Mouse (Mus musculus) C2C12 (cell line): ENCODE measurements around the gene Cluap1. TPM values are rescaled to one million over a fixed set of nuclear protein-coding genes. Genes with fewer than 3 reads are reported as not detected.

Source experiments
- H3K27me3 ChIP-seq: one replicate; pipeline ENCODE4 v1.6.1; 2011; ENCODE audit not compliant: control insufficient read depth, insufficient read depth, insufficient read length
- H3K36me3 ChIP-seq: one replicate; pipeline ENCODE4 v1.6.1; 2011; ENCODE audit not compliant: control insufficient read depth, insufficient read depth
- H3K4me3 ChIP-seq: one replicate; pipeline ENCODE4 v1.5.1; 2011; ENCODE audit warnings: mild to moderate bottlenecking, control low read depth; ENCODE audit not compliant: poor library complexity, insufficient read depth, severe bottlenecking
- H3K79me2 ChIP-seq: one replicate; pipeline ENCODE4 v1.6.1; 2011; ENCODE audit not compliant: control insufficient read depth, insufficient read depth
- H3K79me3 ChIP-seq: one replicate; pipeline ENCODE4 v1.6.1; 2011; ENCODE audit warnings: low read depth, control low read depth
- H3ac ChIP-seq: one replicate; pipeline ENCODE3; 2011; ENCODE audit warnings: low read depth; ENCODE audit not compliant: control insufficient read depth, insufficient read length
- CEBPB ChIP-seq: IDR thresholded peaks from one replicate; pipeline ENCODE4 v1.6.1; 2011; ENCODE audit warnings: low read depth, mild to moderate bottlenecking, control low read depth, moderate library complexity
- CTCF ChIP-seq: IDR thresholded peaks from one replicate; pipeline ENCODE4 v1.5.1; 2011; ENCODE audit not compliant: control insufficient read depth, insufficient read depth, insufficient read length
- FOSL1 ChIP-seq: IDR thresholded peaks from one replicate; pipeline ENCODE4 v1.8.0; 2011; ENCODE audit warnings: mild to moderate bottlenecking, low read length; ENCODE audit not compliant: poor library complexity, insufficient read depth, severe bottlenecking
- MAX ChIP-seq: IDR thresholded peaks from one replicate; pipeline ENCODE4 v1.6.1; 2011; ENCODE audit warnings: mild to moderate bottlenecking, control low read depth
- MYOD1 ChIP-seq: IDR thresholded peaks from one replicate; pipeline ENCODE4 v1.6.1; 2011; ENCODE audit warnings: low read depth; ENCODE audit not compliant: control insufficient read depth, insufficient read length
- MYOG ChIP-seq: IDR thresholded peaks from one replicate; pipeline ENCODE4 v1.6.1; 2011; ENCODE audit not compliant: control insufficient read depth, insufficient read length; ENCODE audit errors: extremely low read depth
- USF1 ChIP-seq: IDR thresholded peaks from one replicate; pipeline ENCODE4 v1.6.1; 2011; ENCODE audit warnings: low read depth, mild to moderate bottlenecking, control low read depth, moderate library complexity
- microRNA-seq: library from miRNA; unstranded; fragments of <30 nt; microRNA quantifications from one replicate; pipeline ENCODE4, GENCODE M21; 2019; ENCODE audit warnings: borderline microRNAs expressed
- polyA plus RNA-seq: library from polyadenylated mRNA; unstranded; fragments of >200 nt; fragmentation: generic; extraction: Trizol; gene quantifications from one replicate; pipeline ENCODE4 v1.2.1, GENCODE M21; 2012; ENCODE audit warnings: missing spikeins

The Cluap1 gene
- polyA plus RNA-seq, 1 experiment, result 7.7 TPM

GRCm38 (mm10) chr16:3975658-3976057 lies 67.1 kb downstream of the Cluap1 start:
- Histone ChIP-seq H3K79me2 (no peaks in the 10 kb centered on the region), H3K36me3 (peaks cover 16% of the 10 kb centered on the region), H3K27me3 (no peaks in the 10 kb centered on the region), H3K79me3 (no peaks in the 10 kb centered on the region), H3K4me3 (no peak overlapping the region), H3ac (no peak overlapping the region)
- TF ChIP-seq CEBPB (no peak), USF1 (no peak), CTCF (no peak), FOSL1 (no peak), MAX (no peak), MYOD1 (no peak), MYOG (no peak)

GRCm38 (mm10) chr16:3976251-3976671 lies 67.7 kb downstream of the Cluap1 start, which contains the start of gene Nlrc3:
Gene Nlrc3 (minus strand): TSS chr16:3976632.
- no peak for TF ChIP-seq MYOG
- TF ChIP-seq USF1, result no peak
- Histone ChIP-seq H3K36me3 (peaks cover 22% of the 10 kb centered on the region), H3K79me3 (no peaks in the 10 kb centered on the region), H3K27me3 (no peaks in the 10 kb centered on the region), H3K79me2 (no peaks in the 10 kb centered on the region), H3ac (no peak within 1 kb of the TSS), H3K4me3 (no peak within 1 kb of the TSS)

- Histone ChIP-seq H3K79me2 (no peaks in the 10 kb centered on the region), H3K27me3 (no peaks in the 10 kb centered on the region), H3K4me3 (no peak overlapping the region), H3K36me3 (peaks cover 26% of the 10 kb centered on the region), H3ac (no peak overlapping the region), H3K79me3 (no peaks in the 10 kb centered on the region)
- TF ChIP-seq MYOD1, result no peak
- no peak for TF ChIP-seq FOSL1
- TF ChIP-seq MAX, result no peak
Measured at GRCm38 (mm10) chr16:3976712-3977111, 68.1 kb downstream of the Cluap1 start.

- Histone ChIP-seq H3K27me3 (no peaks in the 10 kb centered on the region), H3ac (no peak overlapping the region), H3K4me3 (no peak overlapping the region), H3K36me3 (peaks cover 71% of the 10 kb centered on the region), H3K79me2 (no peaks in the 10 kb centered on the region), H3K79me3 (no peaks in the 10 kb centered on the region)
- TF ChIP-seq CEBPB, result no peak
- no peak for TF ChIP-seq MYOD1
- TF ChIP-seq CTCF, result no peak
- no peak for TF ChIP-seq FOSL1
- no peak for TF ChIP-seq MYOG
- no peak for TF ChIP-seq USF1
- no peak for TF ChIP-seq MAX
Measured at GRCm38 (mm10) chr16:3982173-3982572, 73.6 kb downstream of the Cluap1 start.

- H3K79me3 ChIP-seq, result no peaks in the 10 kb centered on the region
- no peak for TF ChIP-seq CTCF
- no peak for TF ChIP-seq FOSL1
- TF ChIP-seq MAX, result no peak
- TF ChIP-seq MYOG, result no peak
- no peak for TF ChIP-seq MYOD1
- no peak for TF ChIP-seq USF1
- no peak for TF ChIP-seq CEBPB
- H3K27me3 ChIP-seq, result no peaks in the 10 kb centered on the region
- H3K36me3 ChIP-seq, result peaks cover 81% of the 10 kb centered on the region
- no peak overlapping the region for H3ac ChIP-seq
- H3K4me3 ChIP-seq, result no peak overlapping the region
- H3K79me2 ChIP-seq, result no peaks in the 10 kb centered on the region
Measured at GRCm38 (mm10) chr16:3983146-3983700, 74.6 kb downstream of the Cluap1 start.

GRCm38 (mm10) chr16:3988410-3988809 lies 79.8 kb downstream of the Cluap1 start:
- Histone ChIP-seq H3K36me3 (peaks cover 92% of the 10 kb centered on the region), H3K79me3 (no peaks in the 10 kb centered on the region), H3K79me2 (no peaks in the 10 kb centered on the region)

More at GRCm38 (mm10) chr16:3988410-3988809, 79.8 kb downstream of the Cluap1 start:
- Histone ChIP-seq H3K27me3 (no peaks in the 10 kb centered on the region), H3ac (no peak overlapping the region), H3K4me3 (no peak overlapping the region)
- TF ChIP-seq FOSL1 (no peak), USF1 (no peak), MAX (no peak)

Small RNAs within 50 kb of the gene (microRNA-seq; reads per million reads assigned to microRNA genes)
- gene Gm23493, result not detected

Other genes starting within 250 kb of the Cluap1 start
- not detected for gene Mefv, start 190.7 kb upstream of the Cluap1 start, polyA plus RNA-seq
- gene Zfp263, start 164.7 kb upstream of the Cluap1 start, polyA plus RNA-seq, result not detected
- not detected for gene Olfr15, start 77.9 kb upstream of the Cluap1 start, polyA plus RNA-seq
- gene Zfp174, start 61.5 kb upstream of the Cluap1 start, polyA plus RNA-seq, result 0.18 TPM
- gene Naa60, start 36.4 kb upstream of the Cluap1 start, polyA plus RNA-seq, result 27.1 TPM
- gene Zfp597, start 24.2 kb upstream of the Cluap1 start, polyA plus RNA-seq, result 1.1 TPM
- 0.22 TPM for gene Gm20695, start 24.2 kb upstream of the Cluap1 start, polyA plus RNA-seq
- gene 1700037C18Rik, start 112 bp upstream of the Cluap1 start, polyA plus RNA-seq, result 5.9 TPM
- 0.84 TPM for gene Nlrc3, start 67.8 kb downstream of the Cluap1 start, polyA plus RNA-seq
- gene Slx4, start 95.0 kb downstream of the Cluap1 start, polyA plus RNA-seq, result 16.1 TPM
- gene Dnase1, start 128.1 kb downstream of the Cluap1 start, polyA plus RNA-seq, result 1.5 TPM
- 90.4 TPM for gene Trap1, start 169.0 kb downstream of the Cluap1 start, polyA plus RNA-seq